Mouse (Mus musculus): ENCODE measurements at regions not wholly inside any gene's neighbourhood (a gene's known extent, or its start where the extent isn't known, plus 50 kb on each side); places are given as distances from the start of the nearest gene placed in this dataset.

DNA sequence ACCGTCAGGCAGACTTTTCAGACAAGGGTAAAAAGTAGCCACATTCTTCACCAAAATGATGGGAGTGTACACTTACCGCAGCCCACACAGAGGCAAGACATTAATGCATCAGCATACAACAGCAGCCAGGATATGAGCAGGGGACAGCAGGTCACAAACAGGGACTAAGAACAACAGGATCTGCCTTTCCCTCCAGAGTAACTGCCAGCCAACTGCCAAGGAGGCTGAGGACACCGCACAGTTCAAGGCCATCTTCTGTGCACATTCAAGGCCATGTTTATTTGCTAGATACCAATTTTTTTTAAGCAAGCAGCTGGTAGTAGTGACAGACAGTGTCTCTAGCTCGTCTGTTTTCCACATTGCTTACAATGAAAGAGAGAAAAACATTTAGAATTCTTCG is 130.6 kb downstream of the Gipc2 start:
- TF ChIP-seq CTCF (IDR thresholded peaks at IDR 0.05; ENCODE audit: low read depth) (no peak), EP300 (IDR thresholded peaks at IDR 0.05; ENCODE audit: low read depth) (no peak)

Data from liver, postnatal 0 days (tissue).